Mouse (Mus musculus) midbrain, embryonic 11.5 days (tissue): ENCODE measurements around the gene Zfp365. TPM values are rescaled to one million over a fixed set of nuclear protein-coding genes. Genes with fewer than 3 reads are reported as not detected.

ENCODE experiments used
- ATAC-seq: fragments of 200-750 bp; cut with Nextera tagmentation; 2 replicates; pipeline ENCODE4 v1.8.0; 2017; ENCODE audit warnings: moderate TSS enrichment, moderate library complexity; ENCODE audit not compliant: low FRiP score
- DNase-seq: peaks from one replicate; pipeline ENCODE4 v3.0.0; 2015; ENCODE audit warnings: low spot score; ENCODE audit errors: missing footprints
- H3K27ac ChIP-seq: fragments of 300-500 bp; sonication (generic); 2 replicates; pipeline ENCODE4 v1.5.1; 2014; ENCODE audit warnings: low read depth, low read length
- H3K27me3 ChIP-seq: fragments of 300-500 bp; sonication (generic); 2 replicates; pipeline ENCODE4 v1.6.1; 2014; ENCODE audit warnings: mild to moderate bottlenecking, low read length, moderate library complexity, mixed read lengths; ENCODE audit not compliant: control insufficient read depth, insufficient read depth
- H3K36me3 ChIP-seq: fragments of 300-500 bp; sonication (generic); 2 replicates; pipeline ENCODE4 v1.6.1; 2014; ENCODE audit warnings: mild to moderate bottlenecking, low read length, moderate library complexity, mixed read lengths; ENCODE audit not compliant: control insufficient read depth, insufficient read depth
- H3K4me1 ChIP-seq: fragments of 300-500 bp; sonication (generic); 2 replicates; pipeline ENCODE4 v1.6.1; 2014; ENCODE audit warnings: low read length; ENCODE audit not compliant: control insufficient read depth, insufficient read depth
- H3K4me2 ChIP-seq: fragments of 300-500 bp; sonication (generic); 2 replicates; pipeline ENCODE4 v1.6.1; 2014; ENCODE audit warnings: mild to moderate bottlenecking, moderate library complexity
- H3K4me3 ChIP-seq: fragments of 300-500 bp; sonication (generic); 2 replicates; pipeline ENCODE4 v1.5.1; 2014; ENCODE audit warnings: low read depth, low read length
- H3K9ac ChIP-seq: fragments of 300-500 bp; sonication (generic); 2 replicates; pipeline ENCODE4 v1.6.1; 2014; ENCODE audit warnings: low read length
- H3K9me3 ChIP-seq: fragments of 300-500 bp; sonication (generic); 2 replicates; pipeline ENCODE4 v1.6.1; 2016; ENCODE audit warnings: low read length; ENCODE audit not compliant: control insufficient read depth
- WGBS: fragments of 180-500 bp; shearing (Covaris S2); extraction: QIAGEN DNeasy Blood & Tissue Kit; methylation state at CpG from one replicate; pipeline ENCODE4 v1.1.7; 2014; 5-methylcytosine and 5-hydroxymethylcytosine counted together
- polyA plus RNA-seq: library from polyadenylated mRNA; unstranded; fragments of >200 nt; fragmentation: Nextera tagmentation; extraction: Ambion mirVana; gene quantifications from 2 replicates; pipeline ENCODE4 v1.2.1, GENCODE M21; 2014

Gene Zfp365
- polyA plus RNA-seq, 1 experiment from 2014 or later, result 1.8 TPM

DNA sequence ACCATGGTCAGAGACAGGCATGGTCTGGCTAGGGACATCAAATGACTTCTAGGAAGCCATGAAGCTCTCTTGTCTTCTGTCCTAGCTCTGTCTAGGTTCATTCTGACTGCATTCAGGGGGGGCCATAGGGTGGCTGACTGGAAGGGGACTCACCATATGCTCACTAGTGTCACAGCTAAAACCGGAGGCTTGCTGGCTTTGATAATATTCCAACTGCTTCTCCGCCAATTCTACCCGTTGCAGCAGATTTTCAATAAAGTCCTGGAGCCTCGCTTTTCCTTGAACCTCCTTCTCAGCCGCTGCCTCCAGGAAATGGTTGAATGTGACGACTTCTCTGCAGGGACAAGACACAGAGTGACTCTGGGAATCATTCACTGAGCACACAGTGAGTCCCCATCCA lies 15.2 kb downstream of the Zfp365 start:
- no peak for ATAC-seq
- H3K27ac ChIP-seq, result no peak overlapping the region
- peaks cover 80% of the 10 kb centered on the region for H3K27me3 ChIP-seq
- no peaks in the 10 kb centered on the region; the same call in 1 of the 2 replicates for H3K4me1 ChIP-seq
- DNase-seq, result no peak
- no peak overlapping the region for H3K4me2 ChIP-seq
- H3K4me3 ChIP-seq, result no peak overlapping the region
- no peaks in the 10 kb centered on the region for H3K36me3 ChIP-seq
- no peak overlapping the region for H3K9ac ChIP-seq
- 86% methylated on average over 6 of the region's 6 CpGs for WGBS
- H3K9me3 ChIP-seq, result peaks cover 4% of the 10 kb centered on the region; the same call in 1 of the 2 replicates

- DNase-seq (no peak), ATAC-seq (no peak)
- Histone ChIP-seq H3K27me3 (peaks cover 67% of the 10 kb centered on the region), H3K4me2 (no peak overlapping the region), H3K9me3 (peaks cover 4% of the 10 kb centered on the region; the same call in 1 of the 2 replicates), H3K4me3 (no peak overlapping the region), H3K4me1 (no peaks in the 10 kb centered on the region), H3K27ac (no peak overlapping the region), H3K36me3 (no peaks in the 10 kb centered on the region), H3K9ac (no peak overlapping the region)
- WGBS, result 91% methylated on average over 7 of the region's 7 CpGs
Observed at GRCm38 (mm10) chr10:67894683-67895082, 17.8 kb downstream of the Zfp365 start.

DNA sequence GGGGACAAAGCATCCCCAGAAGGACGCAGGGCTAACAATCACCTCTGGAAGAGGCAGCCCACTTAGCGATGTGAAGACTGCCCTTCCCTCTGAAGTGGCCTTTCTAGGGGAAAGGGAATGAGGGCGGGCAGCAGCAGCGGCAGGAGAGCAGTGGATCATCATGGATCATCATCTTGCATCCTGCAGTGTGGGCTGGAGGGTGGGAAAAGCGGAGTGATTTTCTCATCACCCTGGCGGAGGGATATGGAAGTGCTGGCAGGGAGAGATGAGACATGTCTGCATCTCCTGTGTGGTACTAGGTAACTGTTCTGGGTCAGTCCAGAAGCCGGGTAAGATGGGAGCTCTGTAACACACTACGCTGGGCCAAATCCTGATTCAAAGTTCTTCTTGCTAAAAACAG lies 18.4 kb downstream of the Zfp365 start:
- H3K4me3 ChIP-seq, result no peak overlapping the region
- peaks cover 4% of the 10 kb centered on the region; the same call in 1 of the 2 replicates for H3K9me3 ChIP-seq
- no peak for ATAC-seq
- H3K9ac ChIP-seq, result no peak overlapping the region
- no peak for DNase-seq
- no peak overlapping the region for H3K4me2 ChIP-seq
- WGBS, result 74% methylated on average over 8 of the region's 8 CpGs
- H3K27ac ChIP-seq, result no peak overlapping the region
- no peaks in the 10 kb centered on the region for H3K36me3 ChIP-seq
- peaks cover 61% of the 10 kb centered on the region for H3K27me3 ChIP-seq
- no peaks in the 10 kb centered on the region for H3K4me1 ChIP-seq

GRCm38 (mm10) chr10:67893226-67893625 lies 19.2 kb downstream of the Zfp365 start:
- H3K36me3 ChIP-seq, result no peaks in the 10 kb centered on the region
- H3K4me1 ChIP-seq, result no peaks in the 10 kb centered on the region
- H3K27ac ChIP-seq, result no peak overlapping the region
- no peak overlapping the region for H3K4me2 ChIP-seq
- 87% methylated on average over 10 of the region's 10 CpGs for WGBS
- no peak overlapping the region for H3K9ac ChIP-seq
- H3K4me3 ChIP-seq, result no peak overlapping the region
- ATAC-seq, result no peak
- peaks cover 53% of the 10 kb centered on the region for H3K27me3 ChIP-seq
- H3K9me3 ChIP-seq, result peaks cover 4% of the 10 kb centered on the region; the same call in 1 of the 2 replicates
- no peak for DNase-seq

DNA sequence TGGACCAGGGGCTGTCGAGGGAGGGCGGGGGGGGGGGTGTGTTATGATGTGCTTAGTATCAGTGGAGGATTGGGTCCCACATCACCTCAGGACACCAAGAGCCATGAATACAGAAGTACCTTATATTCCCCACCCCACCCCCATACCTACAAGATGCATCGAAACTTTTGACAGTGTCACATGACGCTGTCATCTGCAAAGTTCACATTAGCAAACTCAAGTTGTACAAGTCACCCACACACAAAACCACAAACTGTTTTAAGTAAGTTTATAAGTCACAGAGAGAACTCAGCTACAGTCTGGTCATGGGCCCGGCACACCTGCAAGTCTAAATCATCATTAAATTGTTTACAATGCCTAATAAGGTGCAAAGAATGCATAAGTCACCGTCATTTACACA lies 21.3 kb downstream of the Zfp365 start:
- 89% methylated on average over 6 of the region's 6 CpGs for WGBS
- H3K9ac ChIP-seq, result no peak overlapping the region
- DNase-seq (no peak), ATAC-seq (no peak)
- no peak overlapping the region for H3K4me3 ChIP-seq
- H3K36me3 ChIP-seq, result no peaks in the 10 kb centered on the region
- no peaks in the 10 kb centered on the region for H3K9me3 ChIP-seq
- H3K27me3 ChIP-seq, result peaks cover 35% of the 10 kb centered on the region
- H3K4me2 ChIP-seq, result no peak overlapping the region
- H3K27ac ChIP-seq, result no peak overlapping the region
- no peaks in the 10 kb centered on the region for H3K4me1 ChIP-seq

DNA sequence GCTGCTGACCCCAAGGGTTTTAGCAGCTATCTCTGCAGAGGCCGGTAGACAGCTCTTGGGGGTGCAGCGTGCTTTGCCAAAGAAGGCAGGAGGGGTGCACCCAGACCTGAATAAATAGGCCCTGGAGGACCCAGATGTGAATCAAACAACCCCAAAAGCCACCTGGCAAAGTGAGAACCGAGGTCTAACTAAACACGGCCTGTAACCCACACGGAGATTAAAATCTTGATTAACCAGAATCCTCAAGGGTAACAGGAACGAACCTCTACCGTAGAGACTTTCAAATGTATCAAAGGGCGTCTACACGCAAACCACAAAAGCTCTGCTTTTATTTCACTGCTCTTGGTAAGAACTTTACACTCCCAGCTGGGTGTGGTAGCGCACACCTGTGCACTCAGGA lies 24.5 kb downstream of the Zfp365 start:
- WGBS, result 91% methylated on average over 10 of the region's 10 CpGs
- Histone ChIP-seq H3K9ac (no peak overlapping the region), H3K9me3 (no peaks in the 10 kb centered on the region), H3K4me3 (no peak overlapping the region), H3K27ac (no peak overlapping the region), H3K4me1 (no peaks in the 10 kb centered on the region), H3K27me3 (peaks cover 8% of the 10 kb centered on the region), H3K36me3 (no peaks in the 10 kb centered on the region), H3K4me2 (no peak overlapping the region)
- ATAC-seq (no peak), DNase-seq (no peak)

DNA sequence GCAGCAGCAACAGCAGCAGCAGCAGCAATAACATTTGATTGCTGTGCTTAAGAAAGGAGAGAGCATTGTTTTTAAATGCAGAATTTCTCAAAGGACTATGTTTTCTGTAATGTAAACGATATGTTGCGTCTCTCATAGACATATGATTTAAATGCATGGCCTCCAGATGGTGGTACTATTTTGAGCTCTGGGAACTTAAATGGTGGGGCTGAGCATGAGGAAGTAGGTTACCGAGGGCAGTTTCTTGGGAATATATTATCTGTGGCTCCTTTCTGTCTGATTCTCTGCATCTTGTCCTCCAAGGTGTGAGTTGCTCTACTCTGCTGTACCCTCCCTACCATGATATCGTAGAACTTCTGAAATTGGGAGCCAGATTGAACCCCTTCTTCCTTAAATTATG lies 31.8 kb downstream of the Zfp365 start:
- ATAC-seq (no peak), DNase-seq (no peak)
- H3K4me2 ChIP-seq, result no peak overlapping the region
- no peaks in the 10 kb centered on the region for H3K4me1 ChIP-seq
- no peak overlapping the region for H3K4me3 ChIP-seq
- no peak overlapping the region for H3K9ac ChIP-seq
- WGBS, result 88% methylated on average over 4 of the region's 4 CpGs
- H3K27ac ChIP-seq, result no peak overlapping the region
- H3K27me3 ChIP-seq, result no peaks in the 10 kb centered on the region
- no peaks in the 10 kb centered on the region for H3K36me3 ChIP-seq
- H3K9me3 ChIP-seq, result no peaks in the 10 kb centered on the region

- H3K4me2 ChIP-seq, result no peak overlapping the region
- H3K4me1 ChIP-seq, result no peaks in the 10 kb centered on the region
- no peaks in the 10 kb centered on the region for H3K36me3 ChIP-seq
- no peak overlapping the region for H3K9ac ChIP-seq
- DNase-seq (peak; percentile 93), ATAC-seq (peak; percentile 68; the same call in 1 of the 2 replicates)
- no peak overlapping the region for H3K27ac ChIP-seq
- H3K27me3 ChIP-seq, result no peaks in the 10 kb centered on the region
- H3K9me3 ChIP-seq, result no peaks in the 10 kb centered on the region
- 16% methylated on average over 2 of the region's 2 CpGs for WGBS
- no peak overlapping the region for H3K4me3 ChIP-seq
Observed at GRCm38 (mm10) chr10:67871811-67872210, 40.7 kb downstream of the Zfp365 start.

DNA sequence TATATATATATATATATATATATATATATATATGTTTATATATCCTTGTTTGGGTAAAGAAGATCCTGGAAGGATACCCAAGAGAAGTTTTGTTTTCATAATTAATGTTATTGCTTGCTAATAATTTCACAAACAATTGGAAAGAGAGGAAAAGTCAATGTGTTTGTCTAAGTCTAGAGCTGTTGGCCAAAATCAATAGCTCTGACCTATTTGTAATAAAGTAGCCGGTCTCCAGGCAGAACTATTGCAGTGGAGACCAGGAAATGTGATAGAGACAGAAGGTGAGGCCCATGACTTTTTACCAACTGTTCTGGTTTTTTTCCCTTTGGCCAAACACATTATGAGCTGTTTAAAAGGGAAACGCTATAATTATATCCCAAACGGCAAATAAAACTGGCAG lies 44.2 kb downstream of the Zfp365 start:
- no peak overlapping the region for H3K4me3 ChIP-seq
- H3K9me3 ChIP-seq, result no peaks in the 10 kb centered on the region
- no peak overlapping the region for H3K4me2 ChIP-seq
- no peak for ATAC-seq
- H3K27me3 ChIP-seq, result no peaks in the 10 kb centered on the region
- H3K4me1 ChIP-seq, result no peaks in the 10 kb centered on the region
- H3K36me3 ChIP-seq, result no peaks in the 10 kb centered on the region
- no peak for DNase-seq
- H3K9ac ChIP-seq, result no peak overlapping the region
- no peak overlapping the region for H3K27ac ChIP-seq
- 86% methylated on average over 3 of the region's 3 CpGs for WGBS

DNA sequence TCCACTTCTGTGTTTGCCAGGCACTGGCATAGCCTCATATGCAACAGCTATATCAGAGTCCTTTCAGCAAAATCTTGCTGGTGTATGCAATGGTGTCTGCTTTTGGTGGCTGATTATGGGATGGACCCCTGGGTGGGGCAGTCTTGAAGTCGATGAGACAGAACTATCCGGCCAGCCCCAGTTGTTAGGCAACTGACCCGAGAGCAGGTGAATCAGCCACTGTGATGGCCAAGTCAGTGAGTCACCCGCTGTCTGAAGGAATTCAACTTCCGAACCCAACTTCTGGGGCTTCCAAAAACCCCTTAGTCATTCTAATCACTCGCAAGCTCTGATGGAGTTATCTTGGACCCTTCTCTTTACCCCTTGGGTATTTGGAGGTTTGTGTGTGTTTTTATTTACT lies 46.6 kb downstream of the Zfp365 start:
- H3K27ac ChIP-seq, result no peak overlapping the region
- no peak for ATAC-seq
- 95% methylated on average over 6 of the region's 6 CpGs for WGBS

More for the DNA sequence above, 46.6 kb downstream of the Zfp365 start:
- Histone ChIP-seq H3K4me3 (no peak overlapping the region), H3K4me2 (no peak overlapping the region), H3K36me3 (no peaks in the 10 kb centered on the region), H3K9ac (no peak overlapping the region), H3K9me3 (no peaks in the 10 kb centered on the region), H3K4me1 (no peaks in the 10 kb centered on the region), H3K27me3 (no peaks in the 10 kb centered on the region)
- no peak for DNase-seq
